Mouse (Mus musculus) heart, embryonic 14.5 days (tissue): ENCODE measurements around the gene Fndc11. TPM values are rescaled to one million over a fixed set of nuclear protein-coding genes. Genes with fewer than 3 reads are reported as not detected.

Source experiments
- ATAC-seq: fragments of 200-750 bp; cut with Nextera tagmentation; 2 replicates; pipeline ENCODE4 v1.8.0; 2017; ENCODE audit warnings: low read depth, moderate TSS enrichment; ENCODE audit not compliant: insufficient number of reproducible peaks, insufficient read depth, low FRiP score
- H3K27ac ChIP-seq, 2 experiments: fragments of 200-500 bp in 1 of 2; fragments of 300-500 bp in 1 of 2; sonication (generic) in 1 of 2; replicated peaks in 1 of 2; 2 replicates each; pipeline ENCODE4 v1.5.1; 2012 to 2014; ENCODE audit warnings: low read depth in 2 of 2, low read length in 2 of 2, control low read depth in 1 of 2, mild to moderate bottlenecking in 1 of 2, mixed read lengths in 1 of 2; ENCODE audit not compliant: control insufficient read depth in 1 of 2, insufficient read depth in 1 of 2
- H3K27me3 ChIP-seq: fragments of 300-500 bp; sonication (generic); 2 replicates; pipeline ENCODE4 v1.6.1; 2014; ENCODE audit warnings: mild to moderate bottlenecking, low read length, control low read depth; ENCODE audit not compliant: control insufficient read depth, insufficient read depth
- H3K36me3 ChIP-seq: fragments of 300-500 bp; sonication (generic); 2 replicates; pipeline ENCODE4 v1.6.1; 2014; ENCODE audit warnings: mild to moderate bottlenecking, control low read depth, low read length, mixed read lengths; ENCODE audit not compliant: control insufficient read depth, insufficient read depth
- H3K4me1 ChIP-seq, 2 experiments: fragments of 200-500 bp in 1 of 2; fragments of 300-500 bp in 1 of 2; sonication (generic) in 1 of 2; 2 replicates each; pipeline ENCODE4 v1.6.1; 2012 to 2014; ENCODE audit warnings: low read length in 2 of 2, control low read depth in 1 of 2, mixed read lengths in 1 of 2; ENCODE audit not compliant: control insufficient read depth in 2 of 2, insufficient read depth in 2 of 2
- H3K4me2 ChIP-seq: fragments of 300-500 bp; sonication (generic); 2 replicates; pipeline ENCODE4 v1.6.1; 2014; ENCODE audit warnings: mild to moderate bottlenecking, low read length
- H3K4me3 ChIP-seq, 2 experiments: fragments of 200-500 bp in 1 of 2; fragments of 300-500 bp in 1 of 2; sonication (generic) in 1 of 2; 2 replicates each; pipeline ENCODE4 v1.5.1; 2012 to 2014; ENCODE audit warnings: low read length in 2 of 2, mild to moderate bottlenecking in 2 of 2, control low read depth in 1 of 2, low read depth in 1 of 2, moderate library complexity in 1 of 2; ENCODE audit not compliant: control insufficient read depth in 1 of 2, insufficient read depth in 1 of 2
- H3K9ac ChIP-seq: fragments of 300-500 bp; sonication (generic); 2 replicates; pipeline ENCODE4 v1.6.1; 2014; ENCODE audit warnings: mild to moderate bottlenecking, low read length
- H3K9me3 ChIP-seq: fragments of 300-500 bp; sonication (generic); 2 replicates; pipeline ENCODE4 v1.6.1; 2016; ENCODE audit warnings: low read length, control low read depth; ENCODE audit not compliant: control insufficient read depth
- WGBS: fragments of 180-500 bp; shearing (Covaris S2); extraction: QIAGEN DNeasy Blood & Tissue Kit; methylation state at CpG from one replicate; pipeline ENCODE4 v1.1.7; 2014; 5-methylcytosine and 5-hydroxymethylcytosine counted together
- polyA plus RNA-seq: library from polyadenylated mRNA; unstranded; fragments of >200 nt; fragmentation: Nextera tagmentation; extraction: Ambion mirVana; gene quantifications from 2 replicates; pipeline ENCODE4 v1.2.1, GENCODE M21; 2014

The Fndc11 gene
- polyA plus RNA-seq, 1 experiment from 2014 or later = not detected

DNA sequence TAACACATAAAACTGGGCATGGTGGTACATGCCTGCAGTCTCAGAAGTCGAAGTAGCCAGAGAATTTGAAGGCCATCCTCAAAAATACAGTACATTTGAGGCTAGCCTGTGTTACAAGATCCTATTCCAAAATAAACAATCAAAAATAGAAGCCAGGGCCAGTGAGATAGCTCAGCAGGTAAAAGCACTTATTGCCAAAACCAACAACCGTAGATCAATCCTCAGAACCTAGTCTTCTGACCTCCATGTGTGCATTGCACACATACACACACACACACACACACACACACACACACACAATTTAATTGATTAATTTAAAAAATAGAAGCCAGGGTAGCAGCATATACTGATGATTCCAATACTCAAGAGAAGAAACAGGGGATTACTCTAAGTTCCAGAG lies 47.0 kb downstream of the Fndc11 start:
- H3K27me3 ChIP-seq = no peaks in the 10 kb centered on the region
- H3K4me2 ChIP-seq = no peak overlapping the region
- no peak overlapping the region for H3K27ac ChIP-seq
- peaks cover 88% of the 10 kb centered on the region for H3K36me3 ChIP-seq
- H3K9me3 ChIP-seq = no peaks in the 10 kb centered on the region
- ATAC-seq = no peak
- no peak overlapping the region for H3K4me3 ChIP-seq
- whole genome bisulfite sequencing = 95% methylated on average over 2 of the region's 2 CpGs
- no peak overlapping the region for H3K9ac ChIP-seq
- no peaks in the 10 kb centered on the region for H3K4me1 ChIP-seq

DNA sequence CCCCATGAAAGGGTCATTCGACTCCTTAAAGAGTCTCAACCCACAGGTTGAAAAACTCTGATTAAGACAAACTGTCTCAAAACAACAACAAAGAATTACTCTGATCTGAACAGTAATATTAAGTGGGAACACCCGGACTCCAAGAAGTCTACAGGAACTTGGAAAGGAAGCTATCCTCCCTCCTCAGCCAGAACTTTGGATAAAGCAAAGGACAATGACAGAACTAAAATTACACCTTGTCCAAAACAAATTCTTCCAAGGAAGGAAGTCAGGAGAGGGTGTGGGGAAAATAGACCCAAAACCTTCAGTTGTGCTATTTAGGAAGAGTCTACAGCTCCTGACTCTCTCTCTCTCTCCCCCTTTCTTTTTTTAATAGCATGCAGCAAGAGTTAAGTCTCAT lies 52.3 kb downstream of the Fndc11 start:
- H3K27me3 ChIP-seq = no peaks in the 10 kb centered on the region
- no peak overlapping the region for H3K27ac ChIP-seq
- no peak overlapping the region for H3K9ac ChIP-seq
- H3K36me3 ChIP-seq = peaks cover 82% of the 10 kb centered on the region
- H3K4me1 ChIP-seq = no peaks in the 10 kb centered on the region
- no peak overlapping the region for H3K4me2 ChIP-seq
- 83% methylated on average over 2 of the region's 2 CpGs for WGBS
- no peaks in the 10 kb centered on the region for H3K9me3 ChIP-seq
- H3K4me3 ChIP-seq = no peak overlapping the region
- no peak for ATAC-seq

Other genes starting within 250 kb of the Fndc11 start
- 0.12 and 0.36 TPM in 2 replicates for gene Col20a1, start 233.5 kb upstream of the Fndc11 start, polyA plus RNA-seq
- gene Chrna4, start 176.5 kb upstream of the Fndc11 start, polyA plus RNA-seq = 0.04 and 0.07 TPM in 2 replicates
- 0.11 TPM in 1 of 2 replicates, not detected in the other for gene Kcnq2, start 84.7 kb upstream of the Fndc11 start, polyA plus RNA-seq
- gene Eef1a2, start 63.0 kb upstream of the Fndc11 start, polyA plus RNA-seq = 22.6 and 24.7 TPM in 2 replicates
- 181 and 193 TPM in 2 replicates for gene Ppdpf, start 32.8 kb upstream of the Fndc11 start, polyA plus RNA-seq
- gene Ptk6, start 17.2 kb upstream of the Fndc11 start, polyA plus RNA-seq = not detected in 2 replicates
- 0.08 and 0.09 TPM in 2 replicates for gene Srms, start 6.8 kb upstream of the Fndc11 start, polyA plus RNA-seq
- 1.3 and 1.6 TPM in 2 replicates for gene Helz2, start 22.0 kb downstream of the Fndc11 start, polyA plus RNA-seq
- gene Gmeb2, start 68.0 kb downstream of the Fndc11 start, polyA plus RNA-seq = 9.1 and 9.9 TPM in 2 replicates
- 0.24 and 3.6 TPM in 2 replicates for gene Stmn3, start 94.5 kb downstream of the Fndc11 start, polyA plus RNA-seq
- gene Rtel1, start 99.7 kb downstream of the Fndc11 start, polyA plus RNA-seq = 21.1 and 25.3 TPM in 2 replicates
- 26.3 and 26.5 TPM in 2 replicates for gene Zgpat, start 144.9 kb downstream of the Fndc11 start, polyA plus RNA-seq
- gene Arfrp1, start 145.4 kb downstream of the Fndc11 start, polyA plus RNA-seq = 42.8 and 46.9 TPM in 2 replicates
- 13.6 and 13.7 TPM in 2 replicates for gene Lime1, start 160.1 kb downstream of the Fndc11 start, polyA plus RNA-seq
- 8.8 and 10.6 TPM in 2 replicates for gene Zbtb46, start 239.4 kb downstream of the Fndc11 start, polyA plus RNA-seq